Mouse (Mus musculus) layer of hippocampus, adult 2 months (tissue): ENCODE measurements around the gene Gtf2h4. TPM values are rescaled to one million over a fixed set of nuclear protein-coding genes. Genes with fewer than 3 reads are reported as not detected.

Source experiments
- DNase-seq, 2 experiments: peaks; one replicate each; pipeline ENCODE4 v3.0.0; 2022; ENCODE audit warnings: low spot score in 2 of 2
- H3K27ac ChIP-seq: fragments of 200-600 bp; 2 replicates; pipeline ENCODE4 v1.8.1; 2022
- H3K4me3 ChIP-seq: fragments of 200-600 bp; 2 replicates; pipeline ENCODE4 v1.8.1; 2022; ENCODE audit warnings: mild to moderate bottlenecking
- CTCF ChIP-seq: fragments of 200-600 bp; conservative IDR thresholded peaks from 2 replicates; pipeline ENCODE4 v1.8.1; 2022; ENCODE audit warnings: antibody characterized with exemption, mild to moderate bottlenecking, moderate library complexity
- total RNA-seq, 2 experiments: library from RNA; stranded (reverse); gene quantifications; 2 replicates each; pipeline ENCODE4 v1.2.3; 2021

Gtf2h4 gene
- total RNA-seq, 2 experiments from 2014 or later, result 29.9 to 35.3 TPM

- DNase-seq, result no peak
- 0 out of 2 replicates have a peak overlapping the region, but pooled peaks have one; percentile 18 for H3K27ac ChIP-seq
- H3K4me3 ChIP-seq, result no peak overlapping the region
- no peak for TF ChIP-seq CTCF
Measured at GRCm38 (mm10) chr17:35691811-35692210, 18.3 kb upstream of the Gtf2h4 start.

DNA sequence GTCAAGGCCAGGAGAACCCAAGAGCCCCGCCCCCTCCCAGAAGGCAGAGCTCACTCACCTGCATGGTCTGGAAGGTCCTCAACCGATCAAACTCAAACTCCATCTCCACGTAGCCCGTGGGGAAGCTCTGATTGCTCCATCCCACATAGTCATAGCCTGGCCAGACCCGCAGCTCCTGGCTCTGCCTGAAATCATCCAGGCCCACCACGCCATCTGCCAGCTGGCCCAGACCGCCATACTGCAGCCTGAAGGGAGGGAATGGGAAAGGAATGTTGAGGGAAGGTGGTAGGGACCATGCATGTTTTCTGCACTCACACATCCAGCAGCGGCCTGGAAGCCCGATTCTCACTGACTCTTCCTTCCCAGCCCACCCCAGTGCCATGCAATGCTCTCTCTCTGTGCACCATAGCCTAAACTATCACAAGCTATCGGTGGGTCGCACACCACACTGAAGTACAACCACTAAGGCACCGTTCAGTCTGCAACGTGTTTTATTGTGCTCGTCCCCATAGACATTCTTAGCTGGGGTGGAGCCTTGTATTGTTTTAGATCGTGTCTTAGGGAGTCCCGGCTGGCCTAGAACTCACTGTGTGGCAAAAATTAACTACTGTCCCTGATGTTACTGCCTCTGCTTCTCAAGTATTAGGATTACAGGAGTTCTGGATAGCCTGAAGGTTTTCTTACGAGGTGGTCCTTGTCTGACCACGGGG lies 16.6 kb upstream of the Gtf2h4 start:
- H3K4me3 ChIP-seq, result no peak overlapping the region
- no peak for DNase-seq
- no peak for TF ChIP-seq CTCF
- H3K27ac ChIP-seq, result no peak overlapping the region

- TF ChIP-seq CTCF, result peak; percentile 27
- no peak for DNase-seq
- Histone ChIP-seq H3K4me3 (no peak overlapping the region), H3K27ac (no peak overlapping the region)
Measured at GRCm38 (mm10) chr17:35688347-35689175, 15.0 kb upstream of the Gtf2h4 start.

GRCm38 (mm10) chr17:35685061-35685460 lies 11.5 kb upstream of the Gtf2h4 start:
- no peak for DNase-seq
- TF ChIP-seq CTCF, result no peak
- H3K4me3 ChIP-seq, result no peak overlapping the region
- peak overlapping the region; percentile 61; the same call in 1 of the 2 replicates for H3K27ac ChIP-seq

- no peak overlapping the region for H3K27ac ChIP-seq
- no peak for TF ChIP-seq CTCF
- no peak overlapping the region for H3K4me3 ChIP-seq
- no peak for DNase-seq
Measured at GRCm38 (mm10) chr17:35681986-35682385, 8.4 kb upstream of the Gtf2h4 start.

- TF ChIP-seq CTCF, result no peak
- H3K4me3 ChIP-seq, result no peak overlapping the region
Measured at GRCm38 (mm10) chr17:35680591-35680990, 7.1 kb upstream of the Gtf2h4 start.

DNA sequence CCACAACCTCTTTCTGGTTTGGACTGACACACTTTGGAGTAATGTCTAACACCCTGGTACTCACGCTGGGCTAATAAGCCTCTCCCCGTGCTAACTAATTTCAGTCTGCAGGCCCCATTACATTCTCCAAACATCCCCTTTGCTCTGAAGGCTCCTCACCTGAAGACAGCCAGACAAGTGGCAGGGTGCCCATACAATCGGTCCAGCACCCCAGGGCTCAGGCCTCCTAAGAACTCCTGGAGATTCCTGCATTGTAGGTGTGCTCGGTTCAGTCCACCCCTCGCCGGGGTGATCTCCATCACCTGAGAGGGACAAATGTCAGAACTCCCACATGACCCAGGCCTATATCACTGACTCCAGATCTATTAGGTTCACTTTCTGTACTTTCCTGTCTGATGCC lies 1.0 kb downstream of the Gtf2h4 start:
- Histone ChIP-seq H3K27ac (no peak overlapping the region), H3K4me3 (no peak overlapping the region)
- DNase-seq, result no peak

More at GRCm38 (mm10) chr17:35680591-35680990, 7.1 kb upstream of the Gtf2h4 start:
- DNase-seq, result no peak
- no peak overlapping the region for H3K27ac ChIP-seq

GRCm38 (mm10) chr17:35671846-35672245 lies 1.7 kb downstream of the Gtf2h4 start:
- no peak for TF ChIP-seq CTCF
- no peak overlapping the region for H3K4me3 ChIP-seq
- H3K27ac ChIP-seq, result no peak overlapping the region
- no peak for DNase-seq

More for the DNA sequence above, 1.0 kb downstream of the Gtf2h4 start:
- no peak for TF ChIP-seq CTCF

GRCm38 (mm10) chr17:35669731-35670130 lies 3.8 kb downstream of the Gtf2h4 start:
- no peak for TF ChIP-seq CTCF
- DNase-seq, result no peak
- Histone ChIP-seq H3K27ac (no peak overlapping the region), H3K4me3 (no peak overlapping the region)

DNA sequence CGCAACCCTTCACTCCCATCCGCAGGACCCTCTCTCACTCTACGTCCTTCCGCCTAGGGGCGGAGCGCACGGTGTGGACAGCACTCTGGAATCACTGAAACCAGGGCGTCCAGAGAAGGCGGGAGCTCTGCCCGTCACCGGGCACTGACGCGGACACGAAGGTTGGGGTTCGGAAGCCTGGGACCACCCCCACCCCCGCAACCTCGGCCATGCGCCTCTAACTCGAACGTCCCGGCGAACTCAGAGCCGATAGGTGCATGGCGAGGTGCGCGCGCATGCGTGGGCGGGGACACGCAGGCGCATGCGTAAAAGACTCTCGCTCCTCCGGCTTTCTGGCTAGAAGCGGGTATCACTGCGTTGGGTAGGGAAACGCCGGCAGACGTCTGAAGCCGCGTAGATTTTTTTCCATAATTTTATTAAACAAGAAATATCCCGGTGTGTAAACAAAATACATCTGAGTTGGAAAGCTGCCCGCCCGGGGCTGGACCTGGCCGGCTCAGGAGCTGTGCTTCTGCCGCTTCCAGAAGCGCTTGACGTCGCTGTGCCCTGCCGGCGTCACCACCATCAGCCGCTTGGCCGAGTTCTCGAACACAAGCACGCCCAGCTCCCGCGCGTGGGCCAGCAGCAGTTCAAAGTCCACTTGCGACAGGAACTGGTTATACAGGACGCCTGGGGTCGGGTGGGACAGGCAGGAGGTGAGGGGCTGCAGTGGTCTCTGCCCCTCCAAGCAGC lies 6.0 kb downstream of the Gtf2h4 start, which contains the start of gene Vars2:
Gene Vars2 (minus strand): TSS at position 259 of the 732 bp plus-strand sequence.
- TF ChIP-seq CTCF, result peak; percentile 45; the same call in 1 of the 2 replicates
- peak; percentile 94 to 97 for DNase-seq
- Histone ChIP-seq H3K27ac (peak within 1 kb of the TSS; percentile 95), H3K4me3 (peak within 1 kb of the TSS; percentile 95)

DNA sequence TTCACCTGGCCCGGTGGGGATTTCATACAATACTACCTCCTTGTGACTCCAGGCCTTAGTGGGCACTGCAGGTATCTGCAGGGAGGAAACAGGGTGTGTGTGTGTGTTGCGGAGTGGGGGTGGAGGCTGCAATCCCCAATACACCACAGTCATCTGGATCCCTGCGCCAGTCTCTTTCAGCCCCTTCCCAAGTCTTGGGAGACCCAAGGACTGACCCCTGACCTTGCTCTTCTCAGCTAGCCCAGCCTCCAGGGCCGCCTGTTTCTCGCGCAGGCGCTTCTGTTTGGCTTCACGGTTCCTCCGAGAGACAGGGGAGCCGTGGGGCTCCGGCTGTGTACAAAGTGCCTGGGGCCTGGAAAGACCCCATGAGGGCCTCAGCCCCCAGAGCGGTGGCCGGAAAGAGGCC lies 6.7 kb downstream of the Gtf2h4 start:
- no peak for DNase-seq
- TF ChIP-seq CTCF, result no peak
- peak overlapping the region; percentile 95 for H3K27ac ChIP-seq
- peak overlapping the region; percentile 95 for H3K4me3 ChIP-seq

- Histone ChIP-seq H3K4me3 (no peak overlapping the region), H3K27ac (no peak overlapping the region)
- DNase-seq, result no peak
- TF ChIP-seq CTCF, result peak; percentile 68
Measured at GRCm38 (mm10) chr17:35665957-35666515, 7.5 kb downstream of the Gtf2h4 start.
